Mouse (Mus musculus) kidney, embryonic 16.5 days (tissue): ENCODE data around the gene Gna15. TPM values are rescaled to one million over a fixed set of nuclear protein-coding genes. Genes with fewer than 3 reads are reported as not detected.

Experiments used
- ATAC-seq: fragments of 200-750 bp; cut with Nextera tagmentation; 2 replicates; pipeline ENCODE4 v1.8.0; 2017; ENCODE audit warnings: moderate TSS enrichment; ENCODE audit not compliant: low FRiP score, low TSS enrichment
- H3K27ac ChIP-seq: fragments of 300-500 bp; sonication (generic); 2 replicates; pipeline ENCODE4 v1.5.1; 2014; ENCODE audit warnings: low read length
- H3K27me3 ChIP-seq: fragments of 300-500 bp; sonication (generic); 2 replicates; pipeline ENCODE4 v1.6.1; 2014; ENCODE audit warnings: low read length, control low read depth, mixed read lengths; ENCODE audit not compliant: insufficient read depth
- H3K36me3 ChIP-seq: fragments of 300-500 bp; sonication (generic); 2 replicates; pipeline ENCODE4 v1.6.1; 2014; ENCODE audit warnings: low read length, control low read depth, mixed read lengths; ENCODE audit not compliant: insufficient read depth
- H3K4me1 ChIP-seq: fragments of 300-500 bp; sonication (generic); 2 replicates; pipeline ENCODE4 v1.6.1; 2014; ENCODE audit warnings: low read length, control low read depth, mixed read lengths; ENCODE audit not compliant: insufficient read depth
- H3K4me2 ChIP-seq: fragments of 300-500 bp; sonication (generic); replicated peaks from 2 replicates; pipeline ENCODE4 v1.6.1; 2014; ENCODE audit warnings: low read depth, low read length
- H3K4me3 ChIP-seq: fragments of 300-500 bp; sonication (generic); 2 replicates; pipeline ENCODE4 v1.5.1; 2014; ENCODE audit warnings: mild to moderate bottlenecking, low read length
- H3K9ac ChIP-seq: fragments of 300-500 bp; sonication (generic); replicated peaks from 2 replicates; pipeline ENCODE4 v1.6.1; 2014; ENCODE audit warnings: low read length
- H3K9me3 ChIP-seq: fragments of 300-500 bp; sonication (generic); 2 replicates; pipeline ENCODE4 v1.6.1; 2016; ENCODE audit warnings: low read length, control low read depth
- WGBS: fragments of 180-500 bp; shearing (Covaris S2); extraction: QIAGEN DNeasy Blood & Tissue Kit; methylation state at CpG from one replicate; pipeline ENCODE4 v1.1.7; 2014; 5-methylcytosine and 5-hydroxymethylcytosine counted together
- polyA plus RNA-seq: library from polyadenylated mRNA; unstranded; fragments of >200 nt; fragmentation: Nextera tagmentation; extraction: Ambion mirVana; gene quantifications from 2 replicates; pipeline ENCODE4 v1.2.1, GENCODE M21; 2015

The Gna15 gene
- polyA plus RNA-seq, 1 experiment from 2014 or later = 0.70 TPM

GRCm38 (mm10) chr10:81466066-81466465 is 58.0 kb downstream of the Gna15 start:
- no peak overlapping the region for H3K4me3 ChIP-seq
- H3K9me3 ChIP-seq = no peaks in the 10 kb centered on the region
- no peak overlapping the region for H3K9ac ChIP-seq
- H3K27ac ChIP-seq = no peak overlapping the region
- WGBS = 76% methylated on average over 2 of the region's 2 CpGs
- H3K4me2 ChIP-seq = no peak overlapping the region
- ATAC-seq = no peak
- no peaks in the 10 kb centered on the region for H3K36me3 ChIP-seq
- peaks cover 16% of the 10 kb centered on the region for H3K4me1 ChIP-seq
- H3K27me3 ChIP-seq = peaks cover 46% of the 10 kb centered on the region

GRCm38 (mm10) chr10:81465265-81465645 is 58.8 kb downstream of the Gna15 start:
- no peak overlapping the region for H3K27ac ChIP-seq
- no peaks in the 10 kb centered on the region for H3K9me3 ChIP-seq
- WGBS = 0% methylated on average over 5 of the region's 5 CpGs
- no peak overlapping the region for H3K4me2 ChIP-seq
- peaks cover 53% of the 10 kb centered on the region for H3K27me3 ChIP-seq
- no peak overlapping the region for H3K9ac ChIP-seq
- no peak overlapping the region for H3K4me3 ChIP-seq
- no peaks in the 10 kb centered on the region for H3K36me3 ChIP-seq
- peak; percentile 32 for ATAC-seq
- peaks cover 13% of the 10 kb centered on the region for H3K4me1 ChIP-seq

DNA sequence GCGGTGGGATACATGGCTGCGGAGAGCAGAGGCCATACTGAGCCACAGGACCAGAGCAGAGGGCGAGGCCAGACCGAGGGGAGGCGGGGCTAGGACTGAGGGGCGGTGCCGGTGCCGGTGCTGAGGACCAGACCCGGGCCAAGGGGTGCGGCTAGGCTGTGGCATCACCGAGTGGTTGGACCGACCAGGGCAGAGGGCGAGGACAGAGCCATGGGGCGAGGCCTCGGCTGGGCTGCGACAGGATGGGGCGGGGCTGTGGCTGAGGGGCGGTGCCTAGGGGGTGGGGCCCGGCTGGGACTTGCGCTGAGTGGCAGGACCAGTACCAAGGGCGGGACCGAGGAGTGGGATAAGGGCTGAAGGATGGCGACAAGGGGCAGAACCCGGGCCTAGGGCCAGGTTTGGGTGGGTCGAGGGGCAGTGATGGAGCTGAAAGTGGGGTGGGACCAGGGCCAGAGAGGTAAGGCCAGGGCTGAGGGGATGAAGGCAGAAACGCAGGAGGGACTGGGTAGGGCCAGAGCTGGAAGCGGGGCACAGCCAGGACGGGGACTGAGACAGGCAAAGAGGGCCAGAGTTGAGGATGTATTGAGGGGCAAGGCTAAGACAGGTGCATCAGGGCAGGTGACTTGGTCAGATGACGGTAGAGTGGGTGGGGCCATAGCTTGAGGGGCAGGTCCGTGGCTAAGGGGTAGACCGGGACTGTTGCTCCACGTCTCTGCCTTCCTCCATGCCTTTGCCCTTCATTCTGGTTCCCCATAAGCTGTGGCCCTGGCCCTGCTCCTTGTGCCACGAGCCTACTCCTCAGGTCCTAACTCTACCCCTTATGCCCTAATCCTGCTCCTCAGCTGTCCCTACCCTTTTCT is 59.4 kb downstream of the Gna15 start:
- H3K4me2 ChIP-seq = peak overlapping the region; percentile 59
- H3K9ac ChIP-seq = no peak overlapping the region
- H3K9me3 ChIP-seq = no peaks in the 10 kb centered on the region
- 3% methylated on average over 28 of the region's 33 CpGs for WGBS
- peak overlapping the region; percentile 44 for H3K4me3 ChIP-seq
- H3K27ac ChIP-seq = no peak overlapping the region
- peaks cover 13% of the 10 kb centered on the region for H3K4me1 ChIP-seq
- H3K27me3 ChIP-seq = peaks cover 59% of the 10 kb centered on the region
- ATAC-seq = peak; percentile 80
- no peaks in the 10 kb centered on the region for H3K36me3 ChIP-seq

GRCm38 (mm10) chr10:81463531-81463930 is 60.5 kb downstream of the Gna15 start:
- ATAC-seq = no peak
- Histone ChIP-seq H3K27ac (no peak overlapping the region), H3K9ac (no peak overlapping the region), H3K4me2 (no peak overlapping the region), H3K4me1 (peaks cover 13% of the 10 kb centered on the region), H3K9me3 (no peaks in the 10 kb centered on the region), H3K36me3 (no peaks in the 10 kb centered on the region), H3K4me3 (no peak overlapping the region), H3K27me3 (peaks cover 68% of the 10 kb centered on the region)
- 66% methylated on average over 4 of the region's 4 CpGs for WGBS

DNA sequence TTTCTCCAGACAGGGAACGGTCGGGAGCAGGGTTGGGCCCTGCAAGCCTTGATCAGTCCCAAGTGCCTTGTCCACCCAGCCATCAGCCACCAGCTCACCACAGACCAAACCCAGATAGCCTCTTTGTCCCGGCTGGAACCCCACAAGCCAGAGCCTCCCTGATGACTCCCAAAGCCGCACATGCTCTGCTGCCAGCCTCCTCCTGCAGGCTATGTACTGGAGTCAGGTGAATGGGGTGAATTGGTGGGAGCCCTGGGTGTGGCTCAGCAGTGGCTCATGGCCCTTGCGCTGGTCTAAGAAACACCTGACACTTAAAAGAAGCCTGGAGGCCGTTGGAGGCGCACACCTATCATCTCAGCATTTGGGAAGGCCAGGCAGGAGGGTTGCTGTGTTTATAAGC is 61.1 kb downstream of the Gna15 start:
- WGBS = 83% methylated on average over 7 of the region's 7 CpGs
- Histone ChIP-seq H3K9ac (no peak overlapping the region), H3K4me3 (no peak overlapping the region), H3K4me2 (no peak overlapping the region), H3K27ac (no peak overlapping the region), H3K36me3 (no peaks in the 10 kb centered on the region), H3K4me1 (peaks cover 13% of the 10 kb centered on the region), H3K9me3 (no peaks in the 10 kb centered on the region), H3K27me3 (peaks cover 73% of the 10 kb centered on the region)
- no peak for ATAC-seq

DNA sequence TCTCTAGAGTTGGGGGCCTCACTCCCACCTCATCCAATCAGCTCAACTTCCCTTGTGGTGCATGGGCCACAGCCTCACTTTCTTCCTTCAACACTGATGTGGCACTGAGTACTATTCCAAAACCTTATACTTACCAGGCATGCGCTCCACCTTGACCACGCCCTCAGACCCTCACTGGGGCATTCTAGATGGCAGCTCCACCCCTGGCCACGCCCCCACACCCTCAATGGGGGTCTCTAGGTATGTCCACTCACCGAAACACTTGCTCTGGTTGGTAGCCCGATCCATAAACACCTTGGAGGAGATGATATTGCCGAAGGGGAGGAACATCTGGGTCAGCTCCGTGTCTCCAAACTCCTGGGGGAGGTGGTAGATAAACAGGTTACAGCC is 61.6 kb downstream of the Gna15 start:
- 39% methylated on average over 7 of the region's 7 CpGs for WGBS
- Histone ChIP-seq H3K4me3 (0 out of 2 replicates have a peak overlapping the region, but pooled peaks have one; percentile 18), H3K9me3 (no peaks in the 10 kb centered on the region), H3K36me3 (no peaks in the 10 kb centered on the region), H3K27ac (no peak overlapping the region), H3K4me2 (no peak overlapping the region), H3K4me1 (peaks cover 13% of the 10 kb centered on the region), H3K27me3 (peaks cover 78% of the 10 kb centered on the region), H3K9ac (no peak overlapping the region)
- ATAC-seq = no peak

DNA sequence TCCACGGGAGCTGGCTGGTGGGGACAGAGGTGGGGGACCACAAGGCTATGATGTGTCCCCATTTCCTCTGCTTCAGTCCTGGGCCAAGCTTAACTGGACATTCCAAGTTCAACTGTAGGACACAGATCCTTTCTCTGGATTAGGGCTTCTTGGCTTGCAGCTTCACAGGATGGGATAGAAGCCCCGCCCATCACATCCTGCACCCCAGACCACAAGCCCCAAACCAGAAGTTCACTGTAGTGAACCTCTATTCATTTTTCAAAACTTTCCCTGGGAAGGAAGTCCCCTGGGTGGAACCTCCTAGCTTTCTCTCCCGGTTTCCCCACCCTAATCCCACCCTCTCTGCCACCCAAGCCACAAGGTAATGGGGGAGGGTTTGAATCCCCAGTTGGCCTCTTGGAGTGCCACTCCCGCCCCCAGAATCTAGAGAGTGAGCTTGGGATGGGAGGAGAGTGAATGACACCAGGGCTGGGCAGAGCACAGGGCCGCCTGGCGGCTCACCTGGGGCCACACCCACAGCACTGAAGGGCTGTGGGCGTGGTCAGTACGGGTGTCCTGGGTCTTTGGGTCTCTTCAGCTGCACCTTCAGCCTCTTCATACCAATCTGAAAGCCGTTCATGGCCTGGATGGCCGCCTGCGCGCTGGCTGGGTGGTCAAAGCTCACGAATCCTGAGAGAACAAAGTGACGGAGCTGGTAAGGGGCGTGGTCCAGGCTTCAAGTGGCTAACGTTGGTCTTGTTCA is 62.2 kb downstream of the Gna15 start:
- H3K27me3 ChIP-seq = peaks cover 84% of the 10 kb centered on the region
- no peaks in the 10 kb centered on the region for H3K9me3 ChIP-seq
- no peak overlapping the region for H3K27ac ChIP-seq
- H3K4me1 ChIP-seq = peaks cover 13% of the 10 kb centered on the region
- peak overlapping the region; percentile 7; the same call in 1 of the 2 replicates for H3K4me2 ChIP-seq
- H3K9ac ChIP-seq = no peak overlapping the region
- WGBS = 6% methylated on average over 16 of the region's 16 CpGs
- H3K4me3 ChIP-seq = 0 out of 2 replicates have a peak overlapping the region, but pooled peaks have one; percentile 18
- no peak for ATAC-seq
- H3K36me3 ChIP-seq = no peaks in the 10 kb centered on the region

DNA sequence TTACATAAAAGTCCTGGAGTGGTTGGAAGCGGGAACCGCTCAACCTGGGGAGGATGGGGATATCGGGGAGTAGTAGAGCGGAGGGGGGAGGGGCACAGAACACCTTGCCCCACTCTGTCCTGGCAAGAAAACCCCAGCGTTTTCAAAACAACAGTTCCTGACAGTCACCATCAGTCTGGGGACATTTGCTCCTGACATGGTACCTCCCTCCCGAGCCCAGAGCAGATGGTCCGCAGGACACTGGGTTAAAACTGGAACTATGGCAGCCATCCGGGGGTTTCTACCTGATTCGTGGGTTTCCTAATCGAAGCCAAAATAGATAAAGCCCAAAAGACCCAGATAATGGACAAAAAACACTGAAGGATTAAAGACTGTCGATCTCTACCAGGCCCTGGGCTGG is 63.1 kb downstream of the Gna15 start:
- ATAC-seq = no peak
- no peak overlapping the region for H3K9ac ChIP-seq
- no peak overlapping the region for H3K27ac ChIP-seq
- no peaks in the 10 kb centered on the region for H3K36me3 ChIP-seq
- no peak overlapping the region for H3K4me2 ChIP-seq
- peaks cover 13% of the 10 kb centered on the region for H3K4me1 ChIP-seq
- H3K9me3 ChIP-seq = no peaks in the 10 kb centered on the region
- H3K4me3 ChIP-seq = no peak overlapping the region
- H3K27me3 ChIP-seq = peaks cover 91% of the 10 kb centered on the region
- WGBS = 40% methylated on average over 11 of the region's 11 CpGs

GRCm38 (mm10) chr10:81460471-81460870 is 63.6 kb downstream of the Gna15 start:
- H3K9ac ChIP-seq = no peak overlapping the region
- peaks cover 13% of the 10 kb centered on the region for H3K4me1 ChIP-seq
- H3K27ac ChIP-seq = no peak overlapping the region
- no peaks in the 10 kb centered on the region for H3K36me3 ChIP-seq
- no peak overlapping the region for H3K4me2 ChIP-seq
- no peaks in the 10 kb centered on the region for H3K9me3 ChIP-seq
- 29% methylated on average over 20 of the region's 20 CpGs for WGBS
- no peak for ATAC-seq
- peaks cover 94% of the 10 kb centered on the region for H3K27me3 ChIP-seq
- no peak overlapping the region for H3K4me3 ChIP-seq

DNA sequence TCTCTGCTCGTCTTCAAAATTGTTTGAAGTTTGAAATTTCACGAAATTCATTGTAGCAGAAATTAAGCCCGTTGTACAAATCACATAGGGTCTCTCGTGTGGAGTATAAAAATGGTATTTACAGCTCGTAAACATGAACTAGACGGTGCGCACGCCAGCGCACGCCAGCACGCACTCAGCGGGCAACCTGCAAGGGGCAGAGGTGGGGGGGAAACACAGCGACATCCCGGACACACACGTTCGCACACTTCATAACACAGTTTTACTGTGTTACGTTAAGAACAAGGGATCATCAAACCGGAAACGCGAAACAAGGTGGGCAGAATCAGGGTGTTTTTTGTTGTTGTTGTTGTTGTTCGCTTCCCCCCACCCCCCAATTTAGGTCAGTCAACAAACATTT is 64.6 kb downstream of the Gna15 start:
- H3K27me3 ChIP-seq = peaks cover 94% of the 10 kb centered on the region
- ATAC-seq = no peak
- no peak overlapping the region for H3K27ac ChIP-seq
- 60% methylated on average over 21 of the region's 21 CpGs for WGBS
- H3K4me1 ChIP-seq = peaks cover 9% of the 10 kb centered on the region
- H3K36me3 ChIP-seq = no peaks in the 10 kb centered on the region
- H3K4me3 ChIP-seq = no peak overlapping the region
- no peaks in the 10 kb centered on the region for H3K9me3 ChIP-seq
- no peak overlapping the region for H3K4me2 ChIP-seq
- H3K9ac ChIP-seq = no peak overlapping the region
